Mouse (Mus musculus): ENCODE data around the gene Plekhm2. TPM values are rescaled to one million over a fixed set of nuclear protein-coding genes. Genes with fewer than 3 reads are reported as not detected.

The Plekhm2 gene
- total RNA-seq, 1 experiment from 2014 or later: 16.5 TPM

DNA sequence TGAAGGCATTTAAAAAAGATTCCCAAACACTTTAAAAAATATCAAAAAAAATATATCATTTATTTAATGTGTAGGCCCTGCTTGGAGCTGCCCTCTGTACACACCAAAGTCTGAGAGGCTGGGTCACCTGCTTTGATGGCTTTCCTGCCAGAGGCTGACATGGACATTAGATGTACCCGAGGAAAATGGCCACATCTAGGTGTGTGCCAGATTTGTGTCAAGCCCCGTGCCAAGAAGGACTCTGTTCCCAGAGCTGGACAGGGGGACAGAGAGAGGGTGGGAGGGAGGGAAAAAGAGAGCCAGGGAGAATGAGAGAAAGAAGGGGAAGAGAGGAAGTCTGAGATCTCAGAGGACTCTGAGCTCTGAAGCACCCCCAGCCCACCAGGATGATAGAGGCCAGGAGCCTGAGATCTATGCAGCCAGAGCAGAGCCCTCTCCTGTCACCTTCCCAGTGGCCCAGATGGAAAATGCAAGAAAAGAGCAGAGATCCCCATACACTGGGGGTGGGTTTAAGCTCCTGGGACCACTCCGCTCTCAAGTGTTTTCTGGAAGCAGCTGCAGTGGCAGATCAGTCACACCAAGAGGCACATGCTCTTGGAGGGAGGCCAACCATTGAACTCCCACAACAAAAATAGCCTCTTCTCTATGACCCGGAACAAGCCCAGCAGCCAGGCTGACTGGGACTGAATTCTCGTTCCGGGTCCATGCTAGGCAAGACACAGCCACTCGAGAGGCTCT is 21.4 kb downstream of the Plekhm2 start:
- ATAC-seq (replicated peaks in 1 of 2; ENCODE audit: insufficient read depth in 1 of 2, low FRiP score in 2 of 2, low TSS enrichment in 1 of 2, low read depth in 1 of 2, poor library complexity in 2 of 2, severe bottlenecking in 2 of 2): no peak

DNA sequence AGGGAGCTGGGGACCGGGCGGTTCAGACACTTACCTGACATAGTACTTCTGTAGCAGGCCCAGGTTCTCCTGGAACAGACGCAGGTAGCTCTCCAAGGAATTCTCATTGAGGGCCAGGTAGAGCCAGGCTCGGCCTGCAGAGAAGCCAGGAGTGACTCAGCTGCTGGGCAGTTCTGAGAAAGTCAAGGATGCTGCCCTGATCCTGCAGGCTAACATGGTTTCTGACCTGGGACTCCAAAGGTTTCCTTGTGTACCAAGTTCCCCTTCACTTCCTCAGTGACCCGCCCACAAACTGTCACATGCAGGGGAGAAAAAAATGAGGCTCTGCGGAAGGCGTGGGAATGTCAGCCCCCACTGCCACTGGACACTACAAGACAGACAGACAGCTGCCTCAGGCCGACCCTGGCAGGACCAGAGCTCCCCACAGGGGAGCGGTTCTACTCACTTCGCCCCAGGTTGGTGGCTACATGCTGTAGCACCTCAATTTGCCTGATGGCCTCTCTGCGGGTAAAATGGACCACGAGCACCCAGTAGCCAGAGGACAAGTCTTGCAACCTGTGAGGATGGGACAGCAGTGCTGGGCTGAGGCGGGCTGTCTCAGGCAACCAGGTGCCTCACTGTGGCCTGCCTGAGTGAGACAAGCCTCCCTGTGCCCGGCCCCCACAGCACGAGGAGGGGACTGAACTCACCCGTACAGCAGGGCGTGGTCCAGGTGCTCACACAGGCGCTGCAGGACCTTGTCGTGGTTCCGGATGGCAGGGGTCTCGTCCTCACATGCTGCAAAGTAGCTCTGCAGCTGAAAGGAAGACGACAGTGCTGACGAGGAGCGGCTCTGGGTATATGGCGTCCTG is 22.5 kb downstream of the Plekhm2 start:
- no peak for ATAC-seq (replicated peaks in 1 of 2; ENCODE audit: insufficient read depth in 1 of 2, low FRiP score in 2 of 2, low TSS enrichment in 1 of 2, low read depth in 1 of 2, poor library complexity in 2 of 2, severe bottlenecking in 2 of 2)

DNA sequence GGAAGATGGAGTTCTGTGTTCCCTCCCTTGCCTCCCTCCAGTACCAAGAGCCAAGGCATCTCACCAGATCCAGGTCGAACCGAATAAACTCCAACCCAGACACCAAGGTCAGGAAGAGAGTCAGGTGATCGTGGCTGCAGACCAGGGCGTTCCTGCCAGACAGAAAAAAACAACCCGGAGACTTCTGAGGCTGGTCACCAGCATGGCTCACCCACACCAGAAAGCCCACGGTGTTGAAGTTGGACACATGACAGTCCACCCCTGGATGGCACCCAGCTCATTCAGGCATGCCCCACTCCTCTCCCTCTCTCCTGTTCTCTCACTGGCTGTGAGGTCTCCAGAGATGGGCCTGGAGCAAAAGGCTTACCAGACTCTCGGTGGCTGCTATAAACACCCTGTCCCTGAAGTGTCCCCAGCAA is 23.3 kb downstream of the Plekhm2 start:
- no peak for ATAC-seq (replicated peaks in 1 of 2; ENCODE audit: insufficient read depth in 1 of 2, low FRiP score in 2 of 2, low TSS enrichment in 1 of 2, low read depth in 1 of 2, poor library complexity in 2 of 2, severe bottlenecking in 2 of 2)

- ATAC-seq (replicated peaks in 1 of 2; ENCODE audit: insufficient read depth in 1 of 2, low FRiP score in 2 of 2, low TSS enrichment in 1 of 2, low read depth in 1 of 2, poor library complexity in 2 of 2, severe bottlenecking in 2 of 2): no peak
Measured at GRCm38 (mm10) chr4:141639474-141639873, 25.2 kb downstream of the Plekhm2 start.

- ATAC-seq (replicated peaks in 1 of 2; ENCODE audit: insufficient read depth in 1 of 2, low FRiP score in 2 of 2, low TSS enrichment in 1 of 2, low read depth in 1 of 2, poor library complexity in 2 of 2, severe bottlenecking in 2 of 2): no peak
Measured at GRCm38 (mm10) chr4:141636693-141637092, 28.0 kb downstream of the Plekhm2 start.

DNA sequence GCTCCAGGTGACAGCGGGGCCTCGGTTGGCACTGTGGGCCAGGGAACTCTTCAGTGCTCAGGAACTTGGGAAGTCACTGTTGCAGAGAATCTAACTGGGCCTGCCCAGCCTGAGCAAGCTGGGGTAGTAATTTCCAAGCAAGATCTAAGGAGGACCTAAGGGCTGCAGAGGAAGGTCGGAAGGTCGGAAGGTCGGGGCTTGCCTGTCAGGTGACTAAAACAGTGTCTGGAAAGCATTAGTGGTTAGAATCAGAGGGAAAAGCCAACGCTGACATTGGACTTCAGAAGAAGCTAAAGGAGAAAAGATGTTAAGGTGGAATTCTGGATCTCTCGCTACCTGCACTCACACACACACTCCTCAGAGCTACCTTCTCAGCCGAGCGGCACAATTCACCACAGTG is 28.7 kb downstream of the Plekhm2 start:
- ATAC-seq (replicated peaks in 1 of 2; ENCODE audit: insufficient read depth in 1 of 2, low FRiP score in 2 of 2, low TSS enrichment in 1 of 2, low read depth in 1 of 2, poor library complexity in 2 of 2, severe bottlenecking in 2 of 2): no peak

- ATAC-seq (replicated peaks in 1 of 2; ENCODE audit: insufficient read depth in 1 of 2, low FRiP score in 2 of 2, low TSS enrichment in 1 of 2, low read depth in 1 of 2, poor library complexity in 2 of 2, severe bottlenecking in 2 of 2): no peak
Measured at GRCm38 (mm10) chr4:141632111-141632873, 32.4 kb downstream of the Plekhm2 start.

DNA sequence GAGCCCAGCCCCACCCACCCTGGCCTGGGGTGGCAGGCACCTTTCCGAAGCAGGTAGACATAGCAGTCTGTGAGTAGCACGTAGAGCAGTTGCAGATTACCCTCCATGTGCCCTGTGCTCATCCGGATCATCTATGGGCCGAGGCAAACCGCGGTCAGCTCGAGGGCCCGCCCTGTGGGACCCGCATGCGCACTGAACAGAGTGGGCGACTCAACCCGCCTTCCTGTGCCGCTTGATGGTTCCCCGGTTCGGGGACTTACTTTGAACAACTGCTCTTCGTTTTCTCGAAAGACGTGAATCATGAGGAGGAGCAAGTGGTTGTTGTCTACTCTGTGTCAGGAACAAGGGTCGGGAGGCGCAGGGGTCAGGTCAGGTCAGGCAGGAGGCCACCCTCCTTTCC is 33.4 kb downstream of the Plekhm2 start:
- no peak for ATAC-seq (replicated peaks in 1 of 2; ENCODE audit: insufficient read depth in 1 of 2, low FRiP score in 2 of 2, low TSS enrichment in 1 of 2, low read depth in 1 of 2, poor library complexity in 2 of 2, severe bottlenecking in 2 of 2)

- no peak for ATAC-seq (replicated peaks in 1 of 2; ENCODE audit: insufficient read depth in 1 of 2, low FRiP score in 2 of 2, low TSS enrichment in 1 of 2, low read depth in 1 of 2, poor library complexity in 2 of 2, severe bottlenecking in 2 of 2)
Measured at GRCm38 (mm10) chr4:141630021-141630420, 34.7 kb downstream of the Plekhm2 start.

- ATAC-seq (replicated peaks in 1 of 2; ENCODE audit: insufficient read depth in 1 of 2, low FRiP score in 2 of 2, low TSS enrichment in 1 of 2, low read depth in 1 of 2, poor library complexity in 2 of 2, severe bottlenecking in 2 of 2): no peak
Measured at GRCm38 (mm10) chr4:141628661-141629060, 36.0 kb downstream of the Plekhm2 start.

- no peak for ATAC-seq (replicated peaks in 1 of 2; ENCODE audit: insufficient read depth in 1 of 2, low FRiP score in 2 of 2, low TSS enrichment in 1 of 2, low read depth in 1 of 2, poor library complexity in 2 of 2, severe bottlenecking in 2 of 2)
Measured at GRCm38 (mm10) chr4:141627502-141627901, 37.2 kb downstream of the Plekhm2 start.

GRCm38 (mm10) chr4:141625774-141626550 is 38.7 kb downstream of the Plekhm2 start:
- no peak for ATAC-seq (replicated peaks in 1 of 2; ENCODE audit: insufficient read depth in 1 of 2, low FRiP score in 2 of 2, low TSS enrichment in 1 of 2, low read depth in 1 of 2, poor library complexity in 2 of 2, severe bottlenecking in 2 of 2)

DNA sequence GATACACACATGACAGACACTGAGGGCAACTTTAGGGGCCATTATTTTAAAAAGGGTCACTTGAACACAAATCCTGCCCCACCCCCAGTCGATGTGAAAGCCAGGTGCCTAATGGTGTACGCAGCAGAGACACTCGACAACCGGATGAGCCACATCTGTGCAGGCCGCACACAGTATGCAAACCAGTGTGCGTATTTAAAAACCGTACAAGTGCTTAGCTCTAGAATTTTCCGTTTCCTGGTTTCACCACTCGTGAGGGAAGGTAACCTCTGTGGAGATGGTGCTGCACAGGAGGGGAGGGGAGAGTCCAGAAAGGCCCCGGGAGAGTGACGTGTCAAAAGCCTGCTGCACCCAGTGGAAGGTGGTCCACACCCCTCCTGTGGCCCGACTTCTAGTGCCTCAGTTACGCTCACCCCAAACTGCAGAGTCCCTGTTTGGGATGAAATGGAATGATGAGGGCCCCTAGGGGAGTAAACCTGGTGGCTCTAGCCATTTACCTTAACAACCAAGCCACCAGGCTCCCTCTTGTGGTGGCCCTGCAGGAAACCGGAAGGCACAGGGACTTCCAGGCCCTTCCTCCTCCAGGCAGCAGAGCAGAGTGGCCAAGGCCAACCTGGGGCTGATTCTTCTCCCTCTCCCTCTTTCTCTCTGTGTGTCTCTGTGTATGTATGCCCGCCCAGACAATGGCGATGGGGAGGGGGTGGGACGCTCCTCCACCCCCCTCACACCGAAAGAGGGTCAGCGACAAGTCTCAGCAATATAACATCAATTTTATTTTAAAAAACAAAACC is 39.5 kb downstream of the Plekhm2 start:
- ATAC-seq (replicated peaks in 1 of 2; ENCODE audit: insufficient read depth in 1 of 2, low FRiP score in 2 of 2, low TSS enrichment in 1 of 2, low read depth in 1 of 2, poor library complexity in 2 of 2, severe bottlenecking in 2 of 2): peak; percentile 61 to 68; a peak in 3 of 4 replicates

DNA sequence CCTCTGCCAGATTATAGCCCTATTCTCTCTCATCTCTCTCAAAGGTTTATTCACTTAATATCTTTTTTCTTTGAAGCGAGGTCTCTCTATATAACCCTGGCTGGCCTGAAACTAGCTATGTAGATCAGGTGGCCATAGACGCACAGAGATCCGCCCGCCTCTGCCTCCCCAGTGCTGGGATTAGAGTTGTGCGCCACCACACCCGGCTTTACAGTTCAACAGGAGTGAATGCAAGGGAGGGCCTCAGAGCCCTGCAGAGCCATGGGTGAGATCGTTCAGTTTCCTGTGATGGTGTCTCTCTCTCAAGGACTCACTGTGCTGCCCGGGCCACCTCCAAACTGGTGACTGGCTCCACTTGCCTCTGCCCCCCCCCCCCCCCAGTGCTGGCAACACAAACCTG is 40.6 kb downstream of the Plekhm2 start:
- ATAC-seq (replicated peaks in 1 of 2; ENCODE audit: insufficient read depth in 1 of 2, low FRiP score in 2 of 2, low TSS enrichment in 1 of 2, low read depth in 1 of 2, poor library complexity in 2 of 2, severe bottlenecking in 2 of 2): no peak

DNA sequence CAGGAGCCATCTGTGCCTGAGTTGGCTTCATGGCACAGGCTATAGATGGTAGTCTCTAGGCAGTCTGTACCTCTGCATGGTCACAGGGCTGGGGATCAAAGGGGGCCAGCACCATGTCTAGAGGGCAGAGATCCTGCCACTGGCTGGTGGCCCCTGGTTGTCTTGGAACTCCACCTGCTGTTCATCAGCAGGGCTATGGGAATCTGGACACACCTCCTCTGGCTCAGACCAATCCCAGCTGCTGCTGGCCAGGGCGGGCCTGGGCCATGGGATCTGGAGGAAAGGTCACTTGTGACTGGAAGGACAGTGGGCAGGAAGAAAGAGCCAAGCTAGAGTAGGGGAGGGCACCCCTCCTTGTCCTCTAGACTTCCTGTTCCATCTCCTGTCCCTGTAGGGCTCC is 41.0 kb downstream of the Plekhm2 start, which contains the start of gene Slc25a34:
TSS of gene Slc25a34 (minus strand) at position 156 of the 400 bp plus-strand sequence.
- ATAC-seq (replicated peaks in 1 of 2; ENCODE audit: insufficient read depth in 1 of 2, low FRiP score in 2 of 2, low TSS enrichment in 1 of 2, low read depth in 1 of 2, poor library complexity in 2 of 2, severe bottlenecking in 2 of 2): no peak

- ATAC-seq (replicated peaks in 1 of 2; ENCODE audit: insufficient read depth in 1 of 2, low FRiP score in 2 of 2, low TSS enrichment in 1 of 2, low read depth in 1 of 2, poor library complexity in 2 of 2, severe bottlenecking in 2 of 2): no peak
Measured at GRCm38 (mm10) chr4:141623037-141623436, 41.7 kb downstream of the Plekhm2 start.

Measured in hematopoietic stem cell, adult 5-6 weeks (primary cell).